Mouse (Mus musculus) right cerebral cortex, adult 18-20 months (tissue): ENCODE results near the gene Il4ra.
A peak's percentile ranks its signal among the peaks of the same experiment; 100 is the strongest.

Source experiments
- DNase-seq: peaks from one replicate; pipeline ENCODE4 v3.0.0; 2022; ENCODE audit warnings: mixed read lengths

Gene Il4ra

DNA sequence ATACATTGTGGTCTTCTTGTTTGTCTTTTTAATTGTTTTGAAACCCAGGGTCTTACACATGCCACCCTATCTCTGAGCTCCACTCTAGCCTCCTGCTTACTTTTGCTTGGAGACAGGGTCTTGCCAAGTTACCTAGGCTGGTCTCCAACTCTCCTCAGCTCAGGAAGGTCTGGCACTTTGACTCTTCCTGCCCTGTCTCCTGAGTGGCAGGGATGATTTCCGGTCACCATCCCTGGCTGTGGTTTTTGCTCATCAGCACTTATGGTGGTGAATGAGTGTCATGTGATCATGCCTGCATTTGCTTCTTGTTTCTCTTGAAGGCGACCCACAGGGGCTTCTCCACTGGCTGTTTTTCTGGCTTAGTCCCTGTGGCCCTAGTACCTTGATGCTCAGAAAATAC lies 21.9 kb downstream of the Il4ra start:
- DNase-seq: no peak

DNA sequence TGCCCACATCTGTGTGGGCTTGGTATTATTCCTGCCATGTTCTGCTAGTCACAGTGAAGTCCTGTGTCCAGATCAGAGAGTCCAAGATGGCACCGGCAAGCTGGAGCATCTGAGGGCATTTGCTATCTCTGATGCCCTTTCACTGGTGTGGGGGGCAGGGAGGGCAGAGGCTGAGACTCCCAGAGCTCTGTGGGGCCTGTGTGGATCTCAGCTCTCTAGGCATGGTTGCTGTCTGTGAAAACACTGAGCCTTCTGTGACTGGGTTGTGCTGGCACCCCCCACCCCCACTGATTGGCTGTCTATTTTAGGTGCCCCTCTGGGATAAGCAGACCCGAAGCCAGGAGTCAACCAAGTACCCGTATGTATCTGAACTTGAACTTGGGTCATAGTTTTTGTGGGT lies 22.9 kb downstream of the Il4ra start:
- no peak for DNase-seq

DNA sequence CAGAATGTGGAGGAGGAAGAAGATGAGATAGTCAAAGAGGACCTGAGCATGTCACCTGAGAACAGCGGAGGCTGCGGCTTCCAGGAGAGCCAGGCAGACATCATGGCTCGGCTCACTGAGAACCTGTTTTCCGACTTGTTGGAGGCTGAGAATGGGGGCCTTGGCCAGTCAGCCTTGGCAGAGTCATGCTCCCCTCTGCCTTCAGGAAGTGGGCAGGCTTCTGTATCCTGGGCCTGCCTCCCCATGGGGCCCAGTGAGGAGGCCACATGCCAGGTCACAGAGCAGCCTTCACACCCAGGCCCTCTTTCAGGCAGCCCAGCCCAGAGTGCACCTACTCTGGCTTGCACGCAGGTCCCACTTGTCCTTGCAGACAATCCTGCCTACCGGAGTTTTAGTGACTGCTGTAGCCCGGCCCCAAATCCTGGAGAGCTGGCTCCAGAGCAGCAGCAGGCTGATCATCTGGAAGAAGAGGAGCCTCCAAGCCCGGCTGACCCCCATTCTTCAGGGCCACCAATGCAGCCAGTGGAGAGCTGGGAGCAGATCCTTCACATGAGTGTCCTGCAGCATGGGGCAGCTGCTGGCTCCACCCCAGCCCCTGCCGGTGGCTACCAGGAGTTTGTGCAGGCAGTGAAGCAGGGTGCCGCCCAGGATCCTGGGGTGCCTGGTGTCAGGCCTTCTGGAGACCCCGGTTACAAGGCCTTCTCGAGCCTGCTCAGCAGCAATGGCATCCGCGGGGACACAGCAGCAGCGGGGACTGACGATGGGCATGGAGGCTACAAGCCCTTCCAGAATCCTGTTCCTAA lies 24.0 kb downstream of the Il4ra start:
- DNase-seq: no peak

DNA sequence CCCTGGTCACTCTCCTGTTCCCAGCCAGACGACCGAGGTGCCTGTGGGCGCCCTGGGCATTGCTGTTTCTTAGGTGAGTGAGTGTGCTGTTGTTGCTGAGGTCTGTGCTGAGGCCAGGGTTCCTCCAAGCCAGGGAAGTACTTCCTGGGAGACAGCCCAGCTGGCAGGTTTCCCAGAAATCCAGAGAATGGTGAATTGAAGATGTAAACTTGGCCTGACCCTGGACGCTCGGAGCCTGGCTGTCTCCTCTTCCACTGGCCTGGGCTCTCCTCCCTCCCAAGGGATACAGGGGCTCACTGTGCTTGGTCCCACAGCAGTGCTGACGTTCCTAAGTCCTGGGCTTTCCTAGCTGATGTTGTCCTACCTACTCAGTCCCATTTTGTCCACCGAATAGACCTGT lies 25.1 kb downstream of the Il4ra start:
- no peak for DNase-seq

DNA sequence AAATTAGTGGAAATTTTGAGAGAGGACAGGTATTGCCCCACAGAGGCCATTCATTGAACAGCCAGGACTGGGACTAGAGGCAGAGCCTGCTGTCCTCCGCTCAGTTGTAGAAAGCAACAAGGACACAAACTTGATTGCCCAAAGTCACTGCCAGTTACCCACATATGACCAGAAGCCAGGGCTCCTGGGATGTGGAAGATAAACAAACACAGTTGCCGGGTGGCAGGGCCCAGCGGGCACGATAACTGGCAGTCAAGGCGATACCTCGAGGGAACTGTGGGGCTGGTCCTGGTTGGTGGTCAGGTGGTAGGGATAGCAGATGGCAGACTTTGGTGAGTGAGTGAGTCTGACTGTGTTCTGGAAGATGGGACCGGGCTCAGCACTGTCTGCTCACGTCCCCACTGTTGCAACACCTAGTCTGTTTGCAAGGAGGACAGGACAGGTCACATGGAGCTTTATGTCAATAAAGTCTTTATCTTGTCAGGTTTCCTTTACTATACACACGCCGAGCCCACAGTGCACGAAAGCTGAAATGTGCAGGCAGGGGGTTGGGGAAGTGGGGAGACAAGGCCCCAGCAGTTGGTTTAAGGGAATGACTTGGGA lies 25.7 kb downstream of the Il4ra start:
- DNase-seq: no peak

DNA sequence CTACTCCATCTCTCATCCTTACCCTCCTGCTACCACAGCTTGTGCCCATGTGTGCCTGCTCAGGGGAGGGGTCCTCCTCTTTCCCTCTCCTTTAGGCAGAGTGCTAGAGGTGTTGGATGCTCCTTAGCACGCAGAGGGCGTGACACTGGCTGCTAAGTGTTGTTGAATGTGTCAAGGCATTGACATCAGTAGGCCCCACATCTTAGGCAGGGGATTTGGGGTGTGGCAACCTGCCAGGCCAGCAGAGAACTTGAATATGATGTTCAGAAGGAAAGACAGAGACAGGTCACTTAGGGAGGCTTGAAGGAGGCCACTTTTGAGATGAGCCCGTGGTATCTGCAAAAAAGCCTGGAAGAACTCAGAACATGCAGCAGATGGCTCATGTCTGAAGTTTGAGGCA lies 26.2 kb downstream of the Il4ra start:
- DNase-seq: no peak

DNA sequence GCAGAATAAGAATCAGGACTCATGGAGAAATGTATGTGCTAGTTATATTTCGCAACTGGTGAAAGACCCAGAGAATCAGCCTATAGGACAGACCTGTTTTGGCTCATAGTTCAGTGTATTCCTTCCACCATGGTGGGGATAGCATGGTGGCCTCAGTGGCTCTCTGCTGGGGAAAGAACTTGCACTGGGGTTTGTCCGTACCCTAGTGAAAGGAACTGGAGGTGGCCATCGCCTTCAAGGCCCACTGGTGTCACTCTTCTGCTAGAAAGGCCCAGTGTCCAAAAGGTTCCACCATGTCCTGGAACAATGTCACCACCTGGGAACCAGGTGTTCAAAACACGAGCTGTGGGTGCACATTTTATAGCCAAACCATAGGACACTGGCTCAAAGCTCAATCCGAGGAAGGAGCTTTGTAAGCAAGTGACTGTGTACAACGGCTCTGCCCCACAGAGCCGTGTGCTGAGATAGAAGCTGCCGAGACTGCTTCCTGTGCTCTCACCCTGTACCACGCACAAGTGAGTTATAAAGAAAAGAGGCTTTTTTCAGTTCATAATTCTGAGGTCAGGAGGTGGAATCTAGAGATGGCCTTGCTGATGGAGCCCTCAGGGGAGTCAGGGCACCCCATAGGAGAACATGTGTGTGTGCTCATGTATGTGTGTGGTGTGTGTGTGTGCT lies 27.8 kb downstream of the Il4ra start:
- DNase-seq: no peak

DNA sequence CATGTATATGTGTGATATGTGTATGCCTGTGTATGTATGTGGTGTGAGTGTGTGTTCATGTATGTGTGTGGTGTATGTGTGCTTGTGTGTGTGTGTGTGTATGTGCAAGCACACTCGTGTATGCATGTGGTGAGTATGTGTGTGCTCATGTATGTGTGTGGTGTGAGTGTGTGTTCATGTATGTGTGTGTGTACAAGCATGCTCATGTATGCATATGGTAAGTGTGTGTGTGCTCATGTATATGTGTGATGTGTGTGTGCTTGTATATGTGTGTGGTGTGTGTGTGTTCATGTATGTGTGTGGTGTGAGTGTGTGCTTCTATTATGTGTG lies 28.3 kb downstream of the Il4ra start:
- no peak for DNase-seq

DNA sequence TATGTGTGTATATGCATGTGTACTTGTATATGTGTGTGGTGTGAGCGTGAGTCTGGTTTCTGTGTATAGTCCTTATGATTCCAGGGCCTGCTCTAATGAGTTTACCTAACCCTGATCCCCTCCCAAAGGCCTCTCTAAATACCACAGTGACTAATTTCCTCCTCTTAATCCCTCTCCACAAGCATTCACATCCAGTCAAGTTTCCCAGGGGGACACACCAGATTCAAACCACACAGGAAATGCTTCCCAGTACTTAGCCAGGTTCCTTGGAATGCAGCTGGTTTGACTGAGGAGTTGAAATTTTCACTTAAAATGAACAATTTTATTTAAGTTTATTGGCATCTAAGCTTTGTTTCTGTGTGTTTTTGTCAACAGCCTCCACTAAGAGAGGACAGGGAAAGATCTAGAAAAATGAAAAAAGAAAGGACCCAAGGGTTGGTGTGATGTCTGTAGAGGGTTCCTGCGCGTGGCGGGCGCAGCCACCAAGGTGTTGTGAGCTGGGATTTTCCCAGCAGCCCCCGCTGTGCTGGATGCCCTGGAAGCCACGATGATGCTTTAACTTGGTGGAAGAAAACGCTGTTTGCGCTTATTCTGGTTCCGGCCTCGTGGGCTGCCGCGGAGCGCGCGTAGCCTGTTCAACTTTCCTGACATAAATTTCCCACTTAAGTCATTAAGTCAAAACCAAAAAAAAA lies 28.9 kb downstream of the Il4ra start:
- peak; percentile 11 for DNase-seq

DNA sequence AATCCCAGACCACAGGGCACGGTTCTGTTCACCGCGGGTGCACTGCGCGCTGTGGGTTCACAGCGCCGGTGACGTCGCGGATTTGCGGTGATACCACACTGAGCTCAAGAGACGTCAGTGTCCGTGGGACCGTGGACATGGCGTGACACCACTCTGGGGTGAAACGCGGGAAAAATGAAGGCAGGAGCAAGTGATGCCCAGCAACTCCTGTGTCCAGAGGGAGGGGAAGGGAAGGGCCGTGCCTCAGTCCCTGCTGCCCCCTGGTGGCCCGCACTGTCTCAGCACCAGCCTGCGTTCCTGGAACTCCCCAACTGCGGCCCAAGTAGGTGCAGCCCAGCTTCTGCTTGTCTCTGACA lies 29.4 kb downstream of the Il4ra start:
- DNase-seq: peak; percentile 88

DNA sequence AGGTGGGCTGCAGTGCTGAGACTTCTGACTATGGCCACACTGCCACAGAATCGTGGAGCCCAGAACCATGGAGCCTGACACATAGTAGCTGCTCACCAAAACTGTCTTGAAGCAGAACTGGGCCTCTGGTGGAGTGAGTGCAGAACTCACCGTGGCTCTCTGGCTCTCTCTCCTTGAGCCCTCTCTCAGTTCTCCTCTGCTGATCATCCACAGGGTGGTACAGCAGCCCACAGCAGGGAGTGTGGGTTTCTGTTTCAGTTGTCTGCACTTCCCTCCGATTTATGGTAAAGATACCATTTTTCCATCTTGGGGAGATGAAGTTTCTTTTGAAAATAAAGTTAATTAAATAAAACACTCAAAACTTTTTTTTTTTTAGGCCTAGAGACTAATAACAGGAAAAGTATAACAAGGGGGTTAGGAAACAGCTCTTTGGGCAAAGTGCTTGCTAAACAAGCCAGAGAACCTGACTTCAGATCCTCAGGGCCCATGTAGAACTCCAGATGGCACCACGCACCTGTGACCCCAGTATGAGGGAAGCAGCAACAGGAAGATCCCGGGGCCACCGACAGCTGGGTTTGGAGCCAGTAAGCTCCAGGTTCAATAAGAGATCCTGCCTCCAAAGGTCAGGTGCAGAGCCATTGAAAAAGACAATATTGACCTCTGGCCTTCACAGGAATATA lies 31.5 kb downstream of the Il4ra start:
- DNase-seq: no peak

DNA sequence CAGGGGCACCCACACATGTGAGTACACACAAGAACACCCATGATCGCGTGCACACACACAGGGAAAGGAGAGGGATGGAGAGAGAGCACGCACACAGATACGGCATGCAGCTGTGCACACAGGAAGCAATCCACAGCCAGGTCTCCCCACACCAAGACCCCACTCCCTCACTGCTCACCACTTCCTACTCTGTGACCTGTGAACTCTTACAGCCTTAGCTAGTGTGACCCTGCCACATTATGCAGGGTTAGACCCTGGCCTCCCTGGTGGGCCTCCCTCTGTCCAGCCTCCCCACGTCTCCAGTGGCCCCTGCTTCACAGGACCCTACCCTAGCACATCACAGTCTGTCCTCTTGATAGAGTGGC lies 32.1 kb downstream of the Il4ra start:
- DNase-seq: no peak

DNA sequence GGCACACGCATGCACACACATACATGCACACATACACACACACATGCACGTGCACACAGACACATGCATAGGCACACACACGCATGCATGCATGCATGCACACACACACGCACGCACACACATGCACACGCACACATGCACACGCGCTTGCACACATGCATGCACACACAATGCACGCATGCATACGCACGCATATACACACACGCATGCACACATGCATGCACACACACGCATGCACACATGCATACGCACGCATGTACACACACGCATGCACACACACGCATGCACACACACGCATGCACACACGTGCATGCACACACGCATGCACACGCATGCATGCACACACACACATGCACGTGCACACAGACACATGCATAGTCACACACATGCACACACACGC lies 34.4 kb downstream of the Il4ra start:
- no peak for DNase-seq

DNA sequence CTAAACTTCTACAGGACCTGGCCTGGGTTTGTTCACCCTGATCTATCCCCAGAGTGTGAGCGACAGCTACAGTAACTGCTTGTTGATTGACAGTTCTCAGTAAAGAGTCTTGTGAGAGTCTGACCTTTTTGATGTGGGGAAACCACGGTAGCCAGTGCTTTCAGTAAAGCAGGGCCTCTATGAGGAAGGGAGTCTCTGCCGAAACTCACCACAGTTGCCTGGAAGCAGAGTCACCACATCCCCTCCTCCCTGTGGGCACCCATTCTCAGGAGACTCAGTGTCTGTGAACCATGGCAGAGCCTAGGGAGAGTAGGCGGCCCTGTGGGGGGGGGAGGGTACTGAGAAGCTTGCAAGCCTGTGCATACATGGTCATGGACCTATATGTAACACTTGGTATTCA lies 36.8 kb downstream of the Il4ra start:
- no peak for DNase-seq

DNA sequence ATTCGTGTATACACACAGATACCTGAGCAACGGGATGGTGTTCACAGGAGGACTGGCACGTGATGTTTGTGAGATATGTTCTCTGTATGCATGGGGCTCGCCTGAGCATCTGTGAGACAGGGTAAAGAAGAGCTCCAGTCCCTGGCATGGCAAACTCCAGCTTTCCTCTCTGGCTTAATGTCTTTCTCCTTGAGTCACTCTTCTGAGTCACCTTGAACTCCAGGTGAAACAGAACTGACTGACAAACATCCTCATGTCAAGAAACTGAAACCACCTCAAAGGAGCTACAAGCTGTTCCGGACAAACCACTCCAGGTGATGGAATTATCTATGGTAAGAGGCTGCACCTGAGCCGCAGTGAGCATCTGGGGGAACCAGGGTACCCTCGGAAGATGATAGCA lies 38.0 kb downstream of the Il4ra start:
- DNase-seq: no peak

DNA sequence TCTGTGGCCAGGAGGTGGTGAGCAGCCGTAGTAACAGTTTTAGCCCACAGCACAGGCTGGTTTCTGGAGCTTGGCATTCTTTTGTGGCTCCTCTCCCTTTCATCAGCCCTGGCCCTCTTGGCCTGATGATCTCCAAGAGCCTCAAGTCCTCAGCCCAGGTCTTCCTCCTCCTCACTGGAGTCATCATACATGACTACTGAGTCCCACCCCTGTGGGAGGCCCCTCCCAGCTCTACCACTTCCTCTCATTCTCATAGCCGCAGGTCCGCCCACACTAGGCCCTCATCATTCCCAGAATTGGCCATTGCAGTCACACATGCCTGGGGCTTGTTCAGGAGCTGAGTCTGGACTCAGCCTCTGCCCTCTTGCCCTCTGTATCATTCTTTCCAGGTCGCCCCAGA lies 41.9 kb downstream of the Il4ra start:
- DNase-seq: no peak

DNA sequence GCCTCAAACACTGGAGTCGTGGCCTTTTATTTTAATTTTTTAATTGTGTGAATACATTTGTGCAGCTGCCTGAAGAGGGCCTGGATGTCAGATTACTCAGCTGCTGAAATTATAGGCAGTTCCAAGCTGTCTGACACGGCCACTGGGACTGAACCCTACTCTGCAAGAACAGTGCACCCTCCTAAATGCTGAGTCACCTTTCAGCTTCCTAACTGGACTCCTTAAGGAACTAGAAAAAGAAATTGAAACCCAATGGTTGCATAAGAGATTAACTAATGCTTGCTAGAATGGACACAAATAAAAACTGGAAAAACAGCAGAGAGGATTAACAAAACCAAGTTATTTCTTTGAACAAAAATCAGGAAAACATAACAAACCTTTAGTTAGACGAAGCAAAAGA lies 44.5 kb downstream of the Il4ra start:
- DNase-seq: no peak

DNA sequence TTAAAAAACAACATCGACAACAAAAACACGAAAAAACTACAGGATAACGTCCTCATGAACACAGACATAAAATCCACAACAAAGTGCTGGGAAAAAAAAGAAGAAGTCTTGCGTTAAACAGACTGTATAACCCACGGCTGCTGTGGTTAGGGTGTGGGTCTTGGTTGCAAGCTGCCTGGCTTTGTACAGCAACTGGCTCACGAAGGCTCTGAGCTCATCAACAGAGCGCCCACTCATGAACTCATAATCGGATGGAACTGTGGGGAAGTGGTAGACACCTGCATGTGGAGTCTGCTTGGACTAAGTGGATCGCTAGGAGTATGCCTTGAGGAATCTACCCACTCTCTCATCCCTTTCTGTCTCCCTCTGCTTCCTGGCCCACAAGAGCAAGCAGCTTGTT lies 45.2 kb downstream of the Il4ra start:
- DNase-seq: no peak

DNA sequence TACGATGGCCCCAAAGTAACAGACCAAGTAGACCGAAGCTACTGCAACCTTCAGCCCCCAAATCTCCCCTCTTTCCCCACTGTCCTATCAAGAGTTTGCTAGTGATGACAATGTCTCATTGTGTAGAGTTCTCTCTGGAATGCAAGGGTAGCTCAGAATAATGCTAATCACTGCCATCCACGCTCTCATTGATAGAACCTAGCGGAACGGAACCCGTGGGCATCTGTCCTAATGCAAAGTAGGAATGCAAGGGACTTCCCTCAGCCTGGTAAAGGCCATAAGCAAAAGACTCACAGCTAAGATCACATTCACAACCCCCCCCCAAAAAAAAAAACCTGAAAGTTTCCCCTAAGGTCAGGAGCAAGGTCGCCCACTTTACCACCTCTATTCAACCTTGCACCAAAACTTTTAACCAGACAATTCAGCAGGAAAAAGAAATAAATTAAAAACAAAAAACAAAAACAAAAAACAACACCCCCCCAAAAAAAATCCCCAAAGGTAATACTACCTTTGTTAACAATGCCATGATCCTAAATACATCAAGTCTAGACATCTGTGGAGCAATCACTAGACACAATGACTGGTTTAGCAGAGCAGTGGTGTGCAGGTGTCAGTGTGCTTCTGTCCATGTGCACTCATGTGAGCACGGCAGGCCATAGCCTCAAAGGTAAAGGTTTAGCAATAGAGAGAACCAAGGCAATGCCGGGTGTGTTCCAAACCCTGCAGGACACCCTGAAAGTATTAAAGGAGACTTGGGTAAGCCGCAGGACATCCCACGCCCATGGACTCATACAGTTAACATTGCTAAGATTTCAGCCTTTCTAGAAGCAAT lies 45.8 kb downstream of the Il4ra start:
- DNase-seq: no peak

DNA sequence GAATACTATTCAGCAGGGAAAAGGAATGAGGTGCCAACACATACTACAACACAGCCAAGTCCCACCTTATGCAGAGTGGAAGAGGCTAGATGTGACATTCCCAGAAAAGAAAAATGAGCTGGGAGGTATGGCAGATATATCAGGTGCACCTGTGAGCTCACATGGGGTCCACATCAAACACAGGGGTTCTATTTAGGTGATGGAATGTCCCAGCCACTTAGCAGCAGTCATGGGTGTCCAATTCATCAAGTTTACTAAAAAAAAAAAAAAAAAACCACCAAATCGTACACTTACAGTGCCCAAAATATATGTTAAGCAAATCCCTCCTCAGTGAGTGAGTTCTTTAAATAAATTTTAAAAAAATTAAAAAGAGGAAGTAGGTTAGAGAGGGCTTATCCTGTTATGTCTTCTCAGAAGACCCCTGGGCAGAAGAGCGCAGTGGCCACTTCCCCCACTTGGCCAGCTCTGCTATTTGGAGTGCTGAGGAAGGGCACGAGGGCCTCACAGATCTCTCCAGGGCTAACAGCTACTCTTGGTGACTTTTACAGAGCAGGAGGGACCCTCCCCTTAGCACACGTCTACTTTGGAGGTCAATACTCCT lies 47.6 kb downstream of the Il4ra start:
- no peak for DNase-seq

DNA sequence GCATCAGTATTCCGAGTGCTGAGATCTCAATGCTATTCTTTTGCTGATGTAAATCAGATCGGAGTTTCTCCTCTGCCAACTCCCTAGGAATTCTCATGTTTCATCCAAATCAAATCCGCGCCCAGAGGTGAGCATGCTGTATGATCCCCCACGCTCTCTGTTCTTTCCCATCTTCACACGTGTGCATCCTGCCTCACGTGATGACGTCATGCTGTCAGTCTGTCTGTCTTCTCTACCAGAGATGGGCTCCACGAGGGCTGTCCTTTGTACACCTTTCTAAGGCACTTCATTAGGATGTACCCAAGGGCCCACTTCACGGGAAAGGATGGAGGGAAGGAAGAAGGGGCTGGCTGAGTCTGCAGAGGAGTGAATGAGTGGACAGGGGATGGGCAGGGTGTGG lies 48.2 kb downstream of the Il4ra start:
- no peak for DNase-seq
